Mouse (Mus musculus) forebrain, embryonic 13.5 days (tissue): ENCODE data around the gene Fzd2. TPM values are rescaled to one million over a fixed set of nuclear protein-coding genes. Genes with fewer than 3 reads are reported as not detected.
A peak's percentile ranks its signal among the peaks of the same experiment; 100 is the strongest.
"Not testable (repeated sequence)": the region's sequence is repeated elsewhere in the genome, so short reads cannot be mapped to it uniquely, and the experiment has no call there.

ENCODE experiments used
- ATAC-seq: fragments of 200-750 bp; cut with Nextera tagmentation; 2 replicates; pipeline ENCODE4 v1.8.0; 2017
- H3K27ac ChIP-seq: fragments of 300-500 bp; sonication (generic); 2 replicates; pipeline ENCODE4 v1.5.1; 2015; ENCODE audit warnings: inconsistent platforms, mild to moderate bottlenecking, moderate library complexity
- H3K27me3 ChIP-seq: fragments of 300-500 bp; sonication (generic); 2 replicates; pipeline ENCODE4 v1.6.1; 2015; ENCODE audit warnings: mild to moderate bottlenecking, inconsistent platforms
- H3K36me3 ChIP-seq: fragments of 300-500 bp; sonication (generic); 2 replicates; pipeline ENCODE4 v1.6.1; 2015; ENCODE audit warnings: mild to moderate bottlenecking, inconsistent platforms; ENCODE audit not compliant: poor library complexity, severe bottlenecking
- H3K4me1 ChIP-seq: fragments of 300-500 bp; sonication (generic); 2 replicates; pipeline ENCODE4 v1.6.1; 2015; ENCODE audit warnings: inconsistent platforms
- H3K4me2 ChIP-seq: fragments of 300-500 bp; sonication (generic); 2 replicates; pipeline ENCODE4 v1.6.1; 2015; ENCODE audit warnings: inconsistent platforms, mild to moderate bottlenecking, moderate library complexity
- H3K4me3 ChIP-seq: fragments of 300-500 bp; sonication (generic); 2 replicates; pipeline ENCODE4 v1.5.1; 2015; ENCODE audit warnings: mild to moderate bottlenecking, inconsistent platforms
- H3K9ac ChIP-seq: fragments of 300-500 bp; sonication (generic); 2 replicates; pipeline ENCODE4 v1.6.1; 2015; ENCODE audit warnings: mild to moderate bottlenecking, inconsistent platforms
- H3K9me3 ChIP-seq: fragments of 300-500 bp; sonication (generic); replicated peaks from 2 replicates; pipeline ENCODE4 v1.6.1; 2016; ENCODE audit warnings: inconsistent platforms
- WGBS: fragments of 180-500 bp; shearing (Covaris S2); methylation state at CpG from one replicate; pipeline ENCODE4 v1.1.7; 2015; 5-methylcytosine and 5-hydroxymethylcytosine counted together
- polyA plus RNA-seq: library from polyadenylated mRNA; unstranded; fragments of >200 nt; fragmentation: Nextera tagmentation; extraction: Ambion mirVana; gene quantifications from 2 replicates; pipeline ENCODE4 v1.2.1, GENCODE M21; 2015

Gene Fzd2
- 22.0 and 24.4 TPM in 2 replicates for polyA plus RNA-seq

GRCm38 (mm10) chr11:102604010-102604584 lies at the start of gene Fzd2:
Fzd2 (plus strand) TSS chr11:102604396.
- ATAC-seq, result peak; percentile 94
- peak within 1 kb of the TSS; percentile 90 for H3K4me3 ChIP-seq
- H3K4me1 ChIP-seq, result peaks cover 43% of the 10 kb centered on the region
- H3K27me3 ChIP-seq, result no peaks in the 10 kb centered on the region
- H3K9ac ChIP-seq, result peak within 1 kb of the TSS; percentile 99
- H3K27ac ChIP-seq, result peak within 1 kb of the TSS; percentile 99
- peak within 1 kb of the TSS; percentile 84 for H3K4me2 ChIP-seq
- WGBS, result under 1% methylated on average over 21 of the region's 31 CpGs
- H3K9me3 ChIP-seq, result no peaks in the 10 kb centered on the region
- H3K36me3 ChIP-seq, result no peaks in the 10 kb centered on the region

- peak overlapping the region; percentile 97 for H3K27ac ChIP-seq
- ATAC-seq, result peak; percentile 52
- no peaks in the 10 kb centered on the region for H3K36me3 ChIP-seq
- WGBS, result under 1% methylated on average over 39 of the region's 39 CpGs
- peak overlapping the region; percentile 99 for H3K9ac ChIP-seq
- H3K9me3 ChIP-seq, result no peaks in the 10 kb centered on the region
- H3K4me1 ChIP-seq, result peaks cover 37% of the 10 kb centered on the region
- H3K27me3 ChIP-seq, result no peaks in the 10 kb centered on the region
- H3K4me2 ChIP-seq, result peak overlapping the region; percentile 82
- H3K4me3 ChIP-seq, result peak overlapping the region; percentile 99
Observed at GRCm38 (mm10) chr11:102555400-102556030, 48.7 kb upstream of the Fzd2 start.

GRCm38 (mm10) chr11:102556031-102556715 lies 48.0 kb upstream of the Fzd2 start, which contains the start of gene Gpatch8:
Gpatch8 (minus strand) TSS chr11:102556392.
- Histone ChIP-seq H3K9ac (peak within 1 kb of the TSS; percentile 99), H3K27ac (peak within 1 kb of the TSS; percentile 97), H3K27me3 (no peaks in the 10 kb centered on the region), H3K9me3 (no peaks in the 10 kb centered on the region), H3K4me2 (peak within 1 kb of the TSS; percentile 82), H3K4me1 (peaks cover 34% of the 10 kb centered on the region), H3K36me3 (no peaks in the 10 kb centered on the region), H3K4me3 (peak within 1 kb of the TSS; percentile 99)
- 2% methylated on average over 40 of the region's 55 CpGs for WGBS
- ATAC-seq, result peak; percentile 97

- no peak for ATAC-seq
- 22% methylated on average over 3 of the region's 3 CpGs for WGBS
- H3K9ac ChIP-seq, result no peak overlapping the region
- peak overlapping the region; percentile 97; the same call in 1 of the 2 replicates for H3K27ac ChIP-seq
- H3K36me3 ChIP-seq, result no peaks in the 10 kb centered on the region
- H3K4me1 ChIP-seq, result peaks cover 29% of the 10 kb centered on the region
- H3K9me3 ChIP-seq, result no peaks in the 10 kb centered on the region
- peak overlapping the region; percentile 99; the same call in 1 of the 2 replicates for H3K4me3 ChIP-seq
- H3K27me3 ChIP-seq, result no peaks in the 10 kb centered on the region
- H3K4me2 ChIP-seq, result peak overlapping the region; percentile 82
Observed at GRCm38 (mm10) chr11:102556716-102557074, 47.5 kb upstream of the Fzd2 start.

- no peaks in the 10 kb centered on the region for H3K36me3 ChIP-seq
- WGBS, result 88% methylated on average over 1 of the region's 1 CpGs
- H3K4me1 ChIP-seq, result peaks cover 23% of the 10 kb centered on the region
- no peak overlapping the region for H3K4me2 ChIP-seq
- H3K9me3 ChIP-seq, result no peaks in the 10 kb centered on the region
- no peaks in the 10 kb centered on the region for H3K27me3 ChIP-seq
- no peak overlapping the region for H3K9ac ChIP-seq
- ATAC-seq, result no peak
- no peak overlapping the region for H3K4me3 ChIP-seq
- no peak overlapping the region for H3K27ac ChIP-seq
Observed at GRCm38 (mm10) chr11:102557386-102557785, 46.8 kb upstream of the Fzd2 start.

GRCm38 (mm10) chr11:102558704-102559103 lies 45.5 kb upstream of the Fzd2 start:
- ATAC-seq, result no peak
- no peaks in the 10 kb centered on the region for H3K36me3 ChIP-seq
- H3K27ac ChIP-seq, result no peak overlapping the region
- no peak overlapping the region for H3K4me2 ChIP-seq
- H3K4me1 ChIP-seq, result peaks cover 18% of the 10 kb centered on the region
- no peaks in the 10 kb centered on the region for H3K9me3 ChIP-seq
- 88% methylated on average over 5 of the region's 5 CpGs for WGBS
- no peaks in the 10 kb centered on the region for H3K27me3 ChIP-seq
- no peak overlapping the region for H3K4me3 ChIP-seq
- H3K9ac ChIP-seq, result no peak overlapping the region

GRCm38 (mm10) chr11:102564952-102565671 lies 39.1 kb upstream of the Fzd2 start:
- H3K4me2 ChIP-seq, H3K27ac ChIP-seq, H3K4me1 ChIP-seq, H3K4me3 ChIP-seq, H3K9me3 ChIP-seq, ATAC-seq, H3K36me3 ChIP-seq, H3K9ac ChIP-seq, H3K27me3 ChIP-seq: not testable (repeated sequence)
- 85% methylated on average over 14 of the region's 14 CpGs for WGBS

- ATAC-seq, result no peak
- Histone ChIP-seq H3K4me2 (no peak overlapping the region), H3K9ac (no peak overlapping the region), H3K4me3 (no peak overlapping the region), H3K36me3 (no peaks in the 10 kb centered on the region), H3K9me3 (no peaks in the 10 kb centered on the region), H3K27ac (no peak overlapping the region), H3K4me1 (no peaks in the 10 kb centered on the region), H3K27me3 (no peaks in the 10 kb centered on the region)
Observed at GRCm38 (mm10) chr11:102565741-102566140, 38.5 kb upstream of the Fzd2 start.

GRCm38 (mm10) chr11:102566290-102566689 lies 37.9 kb upstream of the Fzd2 start:
- H3K36me3 ChIP-seq, result no peaks in the 10 kb centered on the region
- H3K9ac ChIP-seq, result no peak overlapping the region
- no peak overlapping the region for H3K4me2 ChIP-seq
- no peaks in the 10 kb centered on the region for H3K4me1 ChIP-seq
- ATAC-seq, result no peak
- 97% methylated on average over 1 of the region's 1 CpGs for WGBS
- H3K9me3 ChIP-seq, result no peaks in the 10 kb centered on the region
- no peak overlapping the region for H3K4me3 ChIP-seq
- no peaks in the 10 kb centered on the region for H3K27me3 ChIP-seq
- no peak overlapping the region for H3K27ac ChIP-seq

- no peak overlapping the region for H3K4me2 ChIP-seq
- H3K27me3 ChIP-seq, result no peaks in the 10 kb centered on the region
- no peak overlapping the region for H3K4me3 ChIP-seq
- ATAC-seq, result no peak
- no peaks in the 10 kb centered on the region for H3K4me1 ChIP-seq
- WGBS, result 86% methylated on average over 6 of the region's 6 CpGs
- no peak overlapping the region for H3K9ac ChIP-seq
- no peaks in the 10 kb centered on the region for H3K36me3 ChIP-seq
- H3K9me3 ChIP-seq, result no peaks in the 10 kb centered on the region
- H3K27ac ChIP-seq, result no peak overlapping the region
Observed at GRCm38 (mm10) chr11:102567157-102567556, 37.0 kb upstream of the Fzd2 start.

- no peak overlapping the region for H3K9ac ChIP-seq
- no peaks in the 10 kb centered on the region for H3K9me3 ChIP-seq
- H3K36me3 ChIP-seq, result no peaks in the 10 kb centered on the region
- ATAC-seq, result no peak
- H3K4me1 ChIP-seq, result no peaks in the 10 kb centered on the region
- no peak overlapping the region for H3K27ac ChIP-seq
- WGBS, result 97% methylated on average over 15 of the region's 15 CpGs
- no peak overlapping the region for H3K4me3 ChIP-seq
- H3K4me2 ChIP-seq, result no peak overlapping the region
- no peaks in the 10 kb centered on the region for H3K27me3 ChIP-seq
Observed at GRCm38 (mm10) chr11:102567723-102568122, 36.5 kb upstream of the Fzd2 start.

- H3K27me3 ChIP-seq, result no peaks in the 10 kb centered on the region
- H3K4me2 ChIP-seq, result no peak overlapping the region
- H3K9ac ChIP-seq, result no peak overlapping the region
- H3K4me3 ChIP-seq, result no peak overlapping the region
- no peaks in the 10 kb centered on the region for H3K9me3 ChIP-seq
- WGBS, result 78% methylated on average over 12 of the region's 12 CpGs
- no peaks in the 10 kb centered on the region for H3K36me3 ChIP-seq
- no peak for ATAC-seq
- H3K4me1 ChIP-seq, result peaks cover 4% of the 10 kb centered on the region; the same call in 1 of the 2 replicates
- H3K27ac ChIP-seq, result no peak overlapping the region
Observed at GRCm38 (mm10) chr11:102568191-102568590, 36.0 kb upstream of the Fzd2 start.
